Mouse (Mus musculus) MEL (cell line): ENCODE data around the gene Arhgap35. TPM values are rescaled to one million over a fixed set of nuclear protein-coding genes. Genes with fewer than 3 reads are reported as not detected.

Source experiments
- DNase-seq: peaks from one replicate; pipeline ENCODE4 v3.0.0; 2011; ENCODE audit warnings: low read depth, low spot score
- H3K27ac ChIP-seq: 2 replicates; pipeline ENCODE4 v1.5.1; 2012; ENCODE audit warnings: low read depth, mild to moderate bottlenecking, control low read depth, low read length, moderate library complexity; ENCODE audit not compliant: control insufficient read depth
- H3K27me3 ChIP-seq, 2 experiments: fragments of 150-350 bp in 1 of 2; sonication (generic) in 1 of 2; 2 replicates each; pipeline ENCODE4 v1.6.1; 2012; ENCODE audit warnings: low read length in 2 of 2, mild to moderate bottlenecking in 2 of 2, improper control_type of control experiment in 1 of 2, moderate library complexity in 1 of 2; ENCODE audit not compliant: insufficient read depth in 2 of 2, control insufficient read depth in 1 of 2
- H3K36me3 ChIP-seq, 2 experiments: 2 replicates each; pipeline ENCODE4 v1.6.1; 2012 to 2014; ENCODE audit warnings: low read length in 2 of 2, improper control_type of control experiment in 1 of 2, inconsistent platforms in 1 of 2, mild to moderate bottlenecking in 1 of 2; ENCODE audit not compliant: insufficient read depth in 2 of 2, control insufficient read depth in 1 of 2
- H3K4me1 ChIP-seq, 2 experiments: fragments of 150-350 bp in 1 of 2; sonication (generic) in 1 of 2; 2 replicates each; pipeline ENCODE4 v1.6.1; 2012; ENCODE audit warnings: low read length in 2 of 2, improper control_type of control experiment in 1 of 2, mild to moderate bottlenecking in 1 of 2; ENCODE audit not compliant: insufficient read depth in 2 of 2, control insufficient read depth in 1 of 2
- H3K4me3 ChIP-seq, 2 experiments: fragments of 150-350 bp in 1 of 2; sonication (generic) in 1 of 2; 2 replicates each; pipeline ENCODE4 v1.5.1; 2012; ENCODE audit warnings: low read depth in 2 of 2, low read length in 2 of 2, mild to moderate bottlenecking in 2 of 2, moderate library complexity in 2 of 2, control low read depth in 1 of 2, improper control_type of control experiment in 1 of 2; ENCODE audit not compliant: control insufficient read depth in 1 of 2, insufficient read depth in 1 of 2
- H3K79me2 ChIP-seq: 2 replicates; pipeline ENCODE4 v1.6.1; 2012; ENCODE audit warnings: mild to moderate bottlenecking, low read length, moderate library complexity; ENCODE audit not compliant: control insufficient read depth, poor library complexity, insufficient read depth
- H3K9ac ChIP-seq: 2 replicates; pipeline ENCODE4 v1.6.1; 2012; ENCODE audit warnings: low read depth, mild to moderate bottlenecking, control low read depth, low read length, moderate library complexity; ENCODE audit not compliant: control insufficient read depth, poor library complexity, severe bottlenecking
- H3K9me3 ChIP-seq: fragments of 150-350 bp; sonication (generic); replicated peaks from 2 replicates; pipeline ENCODE4 v1.6.1; 2012; ENCODE audit warnings: mild to moderate bottlenecking, low read length, improper control_type of control experiment, moderate library complexity; ENCODE audit not compliant: insufficient read depth
- BHLHE40 ChIP-seq: IDR thresholded peaks from 2 replicates; pipeline ENCODE4 v1.6.1; 2012; ENCODE audit warnings: low read depth, mild to moderate bottlenecking, inconsistent platforms, low read length, improper control_type of control experiment, borderline replicate concordance
- CHD2 ChIP-seq: IDR thresholded peaks from 2 replicates; pipeline ENCODE4 v1.6.1; 2011; ENCODE audit warnings: low read length, improper control_type of control experiment
- ELF1 ChIP-seq: IDR thresholded peaks from 2 replicates; pipeline ENCODE4 v1.6.1; 2014; ENCODE audit warnings: low read depth, mild to moderate bottlenecking, inconsistent platforms, low read length, improper control_type of control experiment, moderate library complexity
- ETS1 ChIP-seq: IDR thresholded peaks from 2 replicates; pipeline ENCODE4 v1.6.1; 2012; ENCODE audit warnings: low read depth, mild to moderate bottlenecking, inconsistent platforms, low read length, improper control_type of control experiment, moderate library complexity
- GABPA ChIP-seq: IDR thresholded peaks from 2 replicates; pipeline ENCODE4 v1.6.1; 2012; ENCODE audit warnings: low read depth, mild to moderate bottlenecking, inconsistent platforms, low read length, improper control_type of control experiment, moderate library complexity
- JUND ChIP-seq: IDR thresholded peaks from 2 replicates; pipeline ENCODE4 v1.6.1; 2011; ENCODE audit warnings: low read depth, mild to moderate bottlenecking, improper control_type of control experiment, low read length
- KAT2A ChIP-seq: conservative IDR thresholded peaks from 2 replicates; pipeline ENCODE4 v1.6.1; 2012; ENCODE audit warnings: low read depth, low read length, improper control_type of control experiment, inconsistent platforms
- MAX ChIP-seq: IDR thresholded peaks from 2 replicates; pipeline ENCODE4 v1.6.1; 2011; ENCODE audit warnings: low read length, improper control_type of control experiment
- MAZ ChIP-seq: IDR thresholded peaks from 2 replicates; pipeline ENCODE4 v1.6.1; 2012; ENCODE audit warnings: low read depth, mild to moderate bottlenecking, inconsistent platforms, low read length, improper control_type of control experiment
- MEF2A ChIP-seq: IDR thresholded peaks from 2 replicates; pipeline ENCODE4 v1.6.1; 2014; ENCODE audit warnings: low read depth, mild to moderate bottlenecking, inconsistent platforms, low read length, improper control_type of control experiment; ENCODE audit not compliant: poor library complexity, insufficient replicate concordance, severe bottlenecking; ENCODE audit errors: extremely low read depth
- MXI1 ChIP-seq: IDR thresholded peaks from 2 replicates; pipeline ENCODE4 v1.6.1; 2011; ENCODE audit warnings: mild to moderate bottlenecking, low read depth, low read length, improper control_type of control experiment
- MYB ChIP-seq: IDR thresholded peaks from 2 replicates; pipeline ENCODE4 v1.6.1; 2011; ENCODE audit warnings: mild to moderate bottlenecking, low read depth, low read length, improper control_type of control experiment
- MYC ChIP-seq: IDR thresholded peaks from 2 replicates; pipeline ENCODE4 v1.6.1; 2011; ENCODE audit warnings: low read depth, mild to moderate bottlenecking, low read length, improper control_type of control experiment, moderate library complexity
- NELFE ChIP-seq: IDR thresholded peaks from 2 replicates; pipeline ENCODE4 v1.6.1; 2011; ENCODE audit warnings: low read depth, low read length, improper control_type of control experiment
- POLR2A ChIP-seq, 2 experiments: IDR thresholded peaks; 2 replicates each; pipeline ENCODE4 v1.6.1; 2011 to 2012; ENCODE audit warnings: low read length in 2 of 2, mild to moderate bottlenecking in 2 of 2, control low read depth in 1 of 2, improper control_type of control experiment in 1 of 2, low read depth in 1 of 2, moderate library complexity in 1 of 2; ENCODE audit not compliant: control insufficient read depth in 1 of 2, insufficient read depth in 1 of 2, poor library complexity in 1 of 2
- POLR2AphosphoS5 ChIP-seq: IDR thresholded peaks from 2 replicates; pipeline ENCODE4 v1.6.1; 2012; ENCODE audit warnings: low read depth, borderline replicate concordance, mild to moderate bottlenecking, inconsistent platforms, low read length, moderate library complexity, mixed read lengths
- RAD21 ChIP-seq: IDR thresholded peaks from 2 replicates; pipeline ENCODE4 v1.6.1; 2011; ENCODE audit warnings: mild to moderate bottlenecking, low read depth, low read length, improper control_type of control experiment
- SIN3A ChIP-seq: IDR thresholded peaks from 2 replicates; pipeline ENCODE4 v1.6.1; 2012; ENCODE audit warnings: low read length, improper control_type of control experiment, inconsistent platforms
- TAL1 ChIP-seq: IDR thresholded peaks from 2 replicates; pipeline ENCODE4 v1.6.1; 2012; ENCODE audit warnings: mild to moderate bottlenecking, inconsistent platforms, low read length, moderate library complexity, mixed read lengths
- TCF12 ChIP-seq: IDR thresholded peaks from 2 replicates; pipeline ENCODE4 v1.6.1; 2014; ENCODE audit warnings: low read depth, mild to moderate bottlenecking, inconsistent platforms, low read length, improper control_type of control experiment, moderate library complexity
- ZMIZ1 ChIP-seq: IDR thresholded peaks from 2 replicates; pipeline ENCODE4 v1.6.1; 2012; ENCODE audit warnings: low read depth, mild to moderate bottlenecking, inconsistent platforms, low read length, improper control_type of control experiment, moderate library complexity
- ZNF384 ChIP-seq: IDR thresholded peaks from 2 replicates; pipeline ENCODE4 v1.6.1; 2012; ENCODE audit warnings: low read depth, mild to moderate bottlenecking, inconsistent platforms, low read length, improper control_type of control experiment
- polyA plus RNA-seq, 2 experiments: library from polyadenylated mRNA; stranded (reverse) in 1 of 2; unstranded in 1 of 2; fragments of >175 nt in 1 of 2; fragments of >200 nt in 1 of 2; gene quantifications; 2 replicates each; pipeline versions ENCODE4 v1.2.1 to v1.2.4; 2012; ENCODE audit warnings: low replicate concordance in 2 of 2, low read depth in 1 of 2; ENCODE audit not compliant: insufficient read length in 2 of 2, insufficient read depth in 1 of 2, missing spikeins in 1 of 2
- total RNA-seq: library from RNA; depleted of rRNA; stranded (reverse); fragments of 300-350 nt; gene quantifications from 2 replicates; pipeline ENCODE4 v1.2.3, GENCODE M21; 2012

Gene Arhgap35
- total and polyA plus RNA-seq, 3 experiments: 7.4 to 13.4 TPM; not detected in 1

DNA sequence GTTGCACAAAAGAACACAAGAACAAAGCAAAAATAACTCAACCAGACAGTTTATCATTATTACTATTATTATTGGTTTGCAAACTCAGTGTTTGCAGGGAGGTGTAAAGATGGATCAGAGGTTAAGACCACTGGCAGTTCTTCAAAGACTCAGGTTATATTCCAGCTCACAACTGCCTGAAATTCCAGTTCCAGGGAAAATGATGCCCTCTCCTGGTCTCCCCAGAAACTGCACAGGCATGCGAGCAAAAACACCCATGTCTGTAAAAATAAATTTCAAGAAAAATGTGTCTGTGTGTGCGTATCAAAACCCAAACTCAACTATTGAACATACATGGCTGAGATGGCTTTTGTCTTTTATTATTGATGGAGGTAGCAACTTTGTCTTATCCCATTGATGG is 2.3 kb upstream of the Arhgap35 start (continued):
- TF ChIP-seq ZMIZ1: no peak
- TF ChIP-seq, all 39 proteins: peak for 5

DNA sequence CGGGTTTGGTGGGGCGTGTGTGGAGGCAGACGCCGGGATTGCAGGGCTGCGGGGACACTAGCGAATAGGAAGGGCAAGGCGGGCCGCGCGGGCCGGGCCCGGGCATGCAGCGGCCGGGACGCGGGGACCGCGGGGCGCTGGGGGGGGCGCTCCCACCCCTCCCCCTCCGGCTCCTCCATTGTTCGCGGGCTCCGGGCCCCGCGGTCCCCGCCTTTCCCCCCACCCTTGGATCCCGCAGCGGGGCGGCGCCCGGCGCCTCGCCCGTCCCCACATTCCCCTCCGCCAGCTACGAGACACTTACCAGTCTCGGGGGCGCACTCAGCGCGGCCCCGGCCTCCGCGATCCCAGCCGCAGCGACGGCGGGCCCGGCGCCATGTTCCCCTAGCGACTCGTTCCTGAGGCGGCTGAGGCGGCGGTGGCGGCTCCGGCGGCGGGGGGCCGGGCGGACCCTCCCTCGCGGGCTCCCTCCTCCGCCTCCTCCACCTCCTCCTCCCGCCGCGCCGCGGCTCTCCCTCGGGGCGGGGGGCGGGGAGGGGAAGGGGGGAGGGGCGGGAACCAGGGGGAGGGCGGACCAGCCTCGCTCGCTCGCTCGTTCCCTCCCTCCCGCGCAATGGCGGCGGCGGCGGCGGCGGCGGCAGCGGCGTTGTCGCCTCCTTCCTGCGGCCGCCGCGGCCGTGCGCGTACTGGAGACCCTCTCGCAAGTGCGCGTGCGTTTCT is 464 bp downstream of the Arhgap35 start:
- Histone ChIP-seq H3K27me3 (no peaks in the 10 kb centered on the region), H3K9ac (peak overlapping the region; percentile 90), H3K9me3 (no peaks in the 10 kb centered on the region), H3K79me2 (peaks cover 23% of the 10 kb centered on the region), H3K36me3 (peaks cover 0 to 17% of the 10 kb centered on the region in 2 experiments; a peak in 3 of 4 replicates), H3K4me3 (peak overlapping the region; percentile 74 to 89), H3K4me1 (peaks cover 12 to 25% of the 10 kb centered on the region in 2 experiments), H3K27ac (peak overlapping the region; percentile 90)
- no peak for TF ChIP-seq MAX
- TF ChIP-seq GABPA: no peak
- TF ChIP-seq ZMIZ1: 0 out of 2 replicates have a peak, but pooled peaks have one; percentile 49
- TF ChIP-seq MEF2A: no peak
- TF ChIP-seq ELF1: no peak
- TF ChIP-seq MXI1: peak; percentile 53
- peak; percentile 70; the same call in 1 of the 2 replicates for TF ChIP-seq MAZ
- no peak; the same call in 1 of the 2 replicates for TF ChIP-seq SIN3A
- no peak for TF ChIP-seq MYB
- no peak for TF ChIP-seq MYC
- TF ChIP-seq ETS1: no peak
- TF ChIP-seq NELFE: no peak
- TF ChIP-seq BHLHE40: no peak
- TF ChIP-seq CHD2: no peak
- TF ChIP-seq TCF12: no peak
- no peak; a peak in 2 of 4 replicates for TF ChIP-seq POLR2A (IDR thresholded peaks at IDR 0.05; ENCODE audit: control insufficient read depth in 1 of 2, insufficient read depth in 1 of 2, low read depth in 1 of 2, low read length in 2 of 2, poor library complexity in 1 of 2)
- TF ChIP-seq POLR2AphosphoS5: no peak
- TF ChIP-seq JUND: no peak
- no peak for TF ChIP-seq ZNF384
- no peak for TF ChIP-seq RAD21
- no peak for TF ChIP-seq KAT2A
- TF ChIP-seq TAL1: no peak
- DNase-seq: no peak
